Mouse (Mus musculus) yolk sac, embryonic 10.5 days (tissue): ENCODE measurements at regions not wholly inside any gene's neighbourhood (a gene's known extent, or its start where the extent isn't known, plus 50 kb on each side); places are given as distances from the start of the nearest gene placed in this dataset.

ENCODE experiments used
- DNase-seq: peaks from one replicate; pipeline ENCODE4 v3.0.0-alpha.2; 2017; ENCODE audit warnings: low spot score

DNA sequence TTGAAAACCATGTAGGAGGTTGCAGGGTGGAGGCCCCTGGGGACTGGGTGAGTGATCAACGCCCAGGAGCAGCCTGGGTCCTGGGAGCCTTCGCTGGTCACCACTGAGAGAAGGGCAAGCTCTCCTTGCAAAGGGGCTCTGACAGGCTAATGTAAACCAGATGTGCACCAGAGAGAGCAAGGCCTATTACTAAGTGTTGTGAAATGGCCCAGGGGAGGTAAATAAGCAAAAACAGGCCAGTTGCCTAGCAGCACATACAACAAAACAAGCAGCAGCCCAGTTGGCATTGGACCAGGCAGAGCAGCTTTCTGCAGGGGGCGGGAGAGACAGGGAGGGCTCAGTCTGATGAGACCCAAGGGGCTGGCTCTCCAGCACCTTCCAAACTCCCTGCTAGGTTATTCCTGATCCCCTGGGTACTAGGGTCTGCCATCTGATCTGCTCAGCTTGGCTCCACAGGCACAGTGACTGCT is 239.5 kb upstream of the Fggy start:
- DNase-seq = peak; percentile 49

- DNase-seq = no peak
These were observed 238.7 kb upstream of the Fggy start for GRCm38 (mm10) chr4:95318561-95318960.

- peak; percentile 7 for DNase-seq
These were observed 238.3 kb upstream of the Fggy start for GRCm38 (mm10) chr4:95319036-95319435.

- DNase-seq = no peak
These were observed 231.4 kb upstream of the Fggy start for GRCm38 (mm10) chr4:95325861-95326260.

GRCm38 (mm10) chr4:95339822-95340221 is 217.5 kb upstream of the Fggy start:
- DNase-seq = no peak

DNA sequence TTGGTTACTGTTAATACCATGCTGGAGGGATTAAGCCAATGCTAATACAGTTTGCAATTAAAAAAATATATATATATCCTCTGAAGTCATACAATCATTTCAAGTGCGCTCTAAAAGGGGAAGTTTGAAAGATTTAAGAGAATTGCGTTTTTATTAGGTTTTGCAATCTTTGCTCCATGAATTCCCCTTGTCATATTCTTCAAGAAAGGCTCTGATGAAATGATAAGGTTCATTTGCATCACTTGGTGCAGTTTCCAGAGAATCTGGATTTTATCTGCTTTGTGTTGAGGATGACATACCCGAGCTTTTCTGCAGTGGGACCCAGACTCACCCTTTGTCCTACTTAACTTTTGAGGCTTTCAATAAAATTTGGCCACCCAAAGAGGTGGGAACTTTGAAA is 216.4 kb upstream of the Fggy start:
- no peak for DNase-seq

- DNase-seq = no peak
These were observed 210.5 kb upstream of the Fggy start for GRCm38 (mm10) chr4:95346722-95347197.

DNA sequence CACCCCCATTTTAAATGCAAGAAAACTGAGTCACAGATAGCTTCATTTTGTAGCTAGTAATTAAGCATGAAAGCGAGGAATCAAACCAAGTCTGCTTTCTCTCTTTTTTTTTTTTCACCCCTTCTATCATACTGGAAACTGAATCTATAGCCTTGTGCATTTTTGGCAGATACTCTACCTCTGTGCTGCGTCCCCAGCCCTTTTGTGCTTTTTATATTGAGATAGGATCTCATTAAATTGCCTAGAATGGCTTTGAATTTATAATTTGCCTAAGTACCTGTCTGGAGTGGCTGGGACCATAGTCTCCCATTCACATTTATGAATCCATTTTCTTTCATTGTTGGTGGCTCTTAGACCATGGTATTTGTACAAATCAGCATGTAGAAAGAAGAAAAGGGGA is 209.9 kb upstream of the Fggy start:
- DNase-seq = no peak

GRCm38 (mm10) chr4:95348405-95349123 is 208.7 kb upstream of the Fggy start:
- no peak for DNase-seq

GRCm38 (mm10) chr4:95353894-95354319 is 203.4 kb upstream of the Fggy start:
- peak; percentile 26 for DNase-seq

DNA sequence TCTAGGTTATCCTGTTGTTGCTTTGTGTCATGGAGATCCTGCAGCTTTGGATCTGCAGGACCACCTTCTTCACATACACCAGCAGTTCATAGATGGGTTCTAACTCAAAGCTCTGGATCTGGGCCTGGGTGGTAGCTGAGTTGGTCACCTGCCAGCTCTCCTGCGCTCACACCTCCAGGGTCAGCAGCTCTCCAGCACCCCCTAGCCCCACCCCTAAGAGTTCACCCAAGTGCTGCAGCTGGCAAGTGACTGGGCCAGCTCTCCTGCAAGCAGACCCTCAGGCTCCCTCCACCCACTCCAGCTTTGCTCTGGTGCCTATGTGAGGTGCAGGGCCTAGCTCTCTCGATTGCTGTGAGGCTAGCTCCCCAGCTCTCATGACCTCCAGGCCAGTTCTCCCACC is 198.6 kb upstream of the Fggy start:
- no peak for DNase-seq

DNA sequence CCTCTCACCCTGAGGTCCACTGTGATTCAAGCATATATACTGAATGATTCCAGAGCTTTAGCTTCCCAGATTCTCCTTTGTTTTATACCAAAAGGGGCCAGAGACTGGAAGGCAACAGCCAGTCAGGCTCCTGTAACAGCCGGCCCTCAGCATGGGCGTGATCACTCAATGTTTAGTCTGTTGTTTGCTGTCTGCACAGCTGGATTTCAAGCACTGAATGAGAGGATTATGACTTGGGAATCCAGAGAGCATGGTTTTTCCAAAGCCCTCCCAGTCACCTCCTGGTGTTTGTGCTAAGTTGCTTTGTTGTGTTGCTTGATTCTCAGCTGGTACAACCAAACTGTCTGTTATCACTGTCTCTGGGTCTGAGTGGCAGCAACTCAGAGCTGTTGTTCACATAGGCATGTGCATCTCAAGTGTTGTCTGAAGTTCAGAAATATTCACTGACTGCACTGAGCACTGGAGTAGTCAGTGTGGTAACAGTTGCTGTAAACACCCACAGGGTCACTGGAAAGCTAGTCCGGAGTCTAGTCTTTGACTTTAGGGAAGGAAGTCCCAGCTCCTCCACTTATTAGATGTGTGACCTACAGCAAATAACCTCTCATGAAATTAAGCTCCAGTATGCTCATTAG is 196.9 kb upstream of the Fggy start:
- DNase-seq = peak; percentile 14

DNA sequence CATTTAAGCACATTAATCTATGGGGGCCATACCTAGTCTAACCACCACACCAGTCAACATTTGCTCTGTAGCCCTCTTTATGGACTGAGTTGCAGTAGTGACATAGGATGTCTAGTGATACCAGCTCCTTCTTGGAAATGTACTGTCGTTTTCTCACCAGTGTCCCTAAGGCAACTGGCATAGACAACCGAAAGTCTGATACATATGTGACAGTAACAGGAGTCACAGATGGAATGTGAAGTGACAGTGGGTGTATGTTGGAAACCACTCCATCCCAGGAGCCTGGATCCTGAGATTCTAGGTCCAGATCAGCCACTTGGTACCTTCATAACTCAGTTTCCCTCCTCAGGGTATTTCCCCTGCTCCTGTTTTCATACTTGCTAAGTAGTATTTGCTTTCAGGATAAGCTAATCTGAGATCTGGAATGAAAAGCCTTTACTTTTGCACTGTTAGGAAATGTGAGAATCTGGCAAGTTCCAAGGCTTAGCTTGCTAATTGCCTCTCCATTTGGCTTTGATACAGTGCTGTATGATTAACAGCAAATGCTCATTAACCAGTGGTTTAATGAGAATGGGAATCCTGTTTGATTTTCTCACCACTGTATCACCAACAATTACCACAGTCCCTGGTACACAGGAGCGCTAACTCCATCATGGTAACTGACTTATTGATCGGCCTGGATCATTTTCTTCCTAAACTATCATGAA is 192.8 kb upstream of the Fggy start:
- no peak for DNase-seq

DNA sequence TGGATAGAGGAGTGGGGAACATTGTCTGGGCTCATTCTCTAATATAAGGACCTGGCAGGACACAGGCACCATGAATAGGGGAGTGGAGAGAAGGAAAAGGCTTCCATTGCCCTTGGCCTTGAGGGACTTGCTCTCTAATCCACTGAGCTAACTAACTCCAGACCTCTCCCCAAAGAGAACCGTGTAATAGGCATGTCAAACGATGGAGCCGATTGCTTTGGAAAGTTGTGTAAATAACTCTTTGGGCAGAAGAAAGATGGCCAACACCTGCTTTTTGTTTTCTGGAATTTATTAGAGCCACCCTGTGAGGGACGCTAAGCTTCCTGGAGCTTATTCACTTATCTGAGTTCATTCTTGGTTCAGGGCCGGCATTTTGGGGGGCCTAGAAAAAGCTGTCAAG is 180.9 kb upstream of the Fggy start:
- DNase-seq = no peak

- DNase-seq = no peak
These were observed 179.8 kb upstream of the Fggy start for GRCm38 (mm10) chr4:95377222-95378134.

GRCm38 (mm10) chr4:95378645-95379044 is 178.7 kb upstream of the Fggy start:
- no peak for DNase-seq

- DNase-seq = no peak
These were observed 174.0 kb upstream of the Fggy start for GRCm38 (mm10) chr4:95383216-95383892.

- peak; percentile 52 for DNase-seq
These were observed 171.8 kb upstream of the Fggy start for GRCm38 (mm10) chr4:95385552-95385951.

DNA sequence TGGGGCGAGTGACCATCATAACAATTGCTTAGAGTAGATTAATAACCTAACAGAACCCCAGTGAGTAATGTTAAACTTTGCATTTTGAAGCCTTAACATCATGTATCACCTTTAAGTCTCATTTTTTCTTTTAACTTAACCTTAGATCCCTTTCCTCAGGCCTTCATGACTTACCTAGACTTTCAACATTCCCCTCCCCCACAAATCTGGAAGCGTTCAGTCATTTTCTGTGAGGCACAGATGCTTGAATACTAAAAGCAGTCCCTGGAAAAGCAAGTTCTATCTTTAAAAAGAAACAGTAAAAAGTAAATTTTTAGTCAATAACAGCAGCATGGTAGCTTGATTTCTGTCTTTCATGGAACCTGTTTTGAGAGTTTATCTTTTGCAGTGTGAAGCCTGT is 171.3 kb upstream of the Fggy start:
- peak; percentile 23 for DNase-seq

DNA sequence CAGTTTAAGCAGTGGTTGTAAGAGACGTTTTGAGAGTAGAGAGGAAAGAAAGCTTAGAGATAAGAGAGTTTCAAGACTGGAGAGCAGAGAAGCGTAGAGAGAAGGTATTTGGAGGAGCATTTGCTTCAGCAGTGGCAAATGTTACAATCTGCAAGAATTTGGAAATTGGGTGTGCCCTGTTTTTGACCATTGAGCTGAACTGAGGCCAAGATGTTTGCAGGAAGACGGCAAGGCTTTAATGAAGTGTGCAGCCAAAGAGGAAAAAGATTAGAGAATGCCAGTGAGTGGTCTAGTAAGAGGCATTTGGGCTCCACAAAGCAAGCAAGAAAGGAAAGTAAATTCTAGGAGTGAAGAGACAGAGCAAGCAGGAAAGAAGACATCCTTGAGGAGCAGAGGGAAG is 168.8 kb upstream of the Fggy start:
- no peak for DNase-seq

DNA sequence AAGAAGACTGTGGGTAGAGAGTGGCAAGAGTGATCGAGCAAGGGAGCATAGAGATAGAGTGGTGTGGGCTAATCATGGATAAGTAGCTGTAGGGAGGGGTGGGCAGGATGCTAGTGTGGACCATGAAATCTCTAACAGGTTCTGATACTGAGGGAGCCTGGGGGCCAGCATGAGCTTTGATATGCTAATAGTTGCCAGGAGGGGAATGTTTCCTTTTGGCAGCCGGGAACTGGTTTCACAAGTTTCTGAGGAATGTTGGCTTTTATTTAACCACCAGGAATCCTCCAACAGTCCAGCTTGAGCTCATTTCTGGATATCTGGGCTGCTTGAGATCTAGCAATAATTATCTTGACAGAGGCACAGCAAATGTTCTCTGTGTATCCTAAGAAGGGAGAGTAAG is 167.7 kb upstream of the Fggy start:
- DNase-seq = peak; percentile 17
